In genomic region chr17:5748501-5748894, GRCm38 (mm10) we compare ENCODE assay signal across 7 mouse cellular contexts.
DNase-seq lines count a peak whose midpoint lies in the region; ATAC-seq and TF ChIP-seq lines count a peak whose summit lies in the region.

No protein-coding gene starts in this region.

- ATAC-seq in CD4-positive, CD25-positive, alpha-beta regulatory T cell, adult 4 months: peak; percentile 46
- no peak for ATAC-seq in Patski

- POLR2A ChIA-PET in Patski (lab: Charles Lee): interaction anchor here (0.7 to 1.0 kb wide), 2 partner anchors 309 to 400 kb away, joined by 3 to 6 read pairs; no protein-coding TSS in a partner anchor

- peak; percentile 48 for TF ChIP-seq CTCF in Patski (IDR thresholded peaks at IDR 0.05)

- in situ Hi-C loops in Patski (cut with MboI; ENCODE audit: low pct_unique_long_range_greater_than_20kb): loop anchor here (5.0 kb wide), 2 partner anchors 186 to 306 kb away; partner anchors contain the start of gene Tmem242

- CTCF ChIA-PET in Patski (lab: Charles Lee): interaction anchor here (0.9 to 2.1 kb wide), 5 partner anchors 289 to 319 kb away, joined by 3 to 6 read pairs (median 4); partner anchors contain the start of gene Tmem242

- no peaks in the 10 kb centered on the region for H3K27me3 ChIP-seq in Patski

- peak; percentile 51 for DNase-seq in kidney, postnatal 10 days
- DNase-seq in kidney, adult 8-10 months: no peak
- no peak for DNase-seq in Patski (ENCODE audit: low read depth, low spot score)
- peak; percentile 49 for DNase-seq in heart, postnatal 4 days
- no peak for DNase-seq in spleen, adult 12 weeks (ENCODE audit: low spot score)
- DNase-seq in urinary bladder, postnatal 10 days (ENCODE audit: low spot score): no peak

Comparison
In these comparisons a context has a peak if more than half of its experiments do, and no peak if none do; other contexts are left out.
1. DNase-seq: peak in kidney, postnatal 10 days (single experiment) and heart, postnatal 4 days (single experiment); none in kidney, adult 8-10 months (0 of 2), Patski (single experiment), spleen, adult 12 weeks (single experiment) and urinary bladder, postnatal 10 days (single experiment).